Mouse (Mus musculus) embryonic fibroblast, embryonic 13.5 days (primary cell): Measurements from ENCODE around the gene Rlim.

Source experiments
- CTCF ChIP-seq: IDR thresholded peaks from 2 replicates; pipeline ENCODE4 v1.5.1; 2011; ENCODE audit warnings: mild to moderate bottlenecking, control low read depth, low read length, moderate library complexity, borderline replicate concordance; ENCODE audit not compliant: insufficient read depth
- POLR2A ChIP-seq: IDR thresholded peaks from 2 replicates; pipeline ENCODE4 v1.6.1; 2011; ENCODE audit warnings: low read depth, mild to moderate bottlenecking, control low read depth, low read length, moderate library complexity

DNA sequence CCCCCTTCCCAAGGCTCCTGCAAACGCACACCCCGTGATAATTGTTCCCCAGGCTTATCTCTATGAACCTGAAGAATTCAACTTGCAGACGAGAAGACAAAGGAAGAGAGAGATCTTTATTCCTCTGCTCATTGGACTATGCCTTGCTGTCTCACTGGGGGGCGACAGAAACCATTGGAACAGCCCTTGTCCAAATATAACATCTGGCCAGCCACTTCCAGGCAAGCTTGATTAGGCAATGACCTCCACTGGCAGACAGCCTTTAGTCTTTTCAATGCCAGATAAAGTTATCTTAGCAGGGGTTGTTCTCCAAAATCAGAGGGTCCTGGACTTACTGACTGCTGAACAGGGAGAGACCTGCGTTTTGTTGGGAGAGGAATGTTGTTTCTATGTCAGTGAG is 62.1 kb downstream of the Rlim start:
- TF ChIP-seq POLR2A: no peak
- TF ChIP-seq CTCF: no peak
